Mouse (Mus musculus): ENCODE measurements around the gene Isg20l2. TPM values are rescaled to one million over a fixed set of nuclear protein-coding genes. Genes with fewer than 3 reads are reported as not detected.

Isg20l2 gene
- polyA plus RNA-seq, 1 experiment = 14.3 TPM

GRCm38 (mm10) chr3:87945781-87946540 lies 15.8 kb downstream of the Isg20l2 start:
- WGBS = 49% methylated on average over 12 of the region's 12 CpGs
- no peak for DNase-seq (ENCODE audit: low read depth in 1 of 2, low spot score in 2 of 2)

GRCm38 (mm10) chr3:87946541-87946860 lies 16.4 kb downstream of the Isg20l2 start:
- H3K4me3 ChIP-seq (ENCODE audit: extremely low read depth, insufficient read depth, insufficient read length) = no peak overlapping the region
- DNase-seq (ENCODE audit: low read depth in 1 of 2, low spot score in 2 of 2) = no peak
- TF ChIP-seq CTCF (IDR thresholded peaks at IDR 0.05; ENCODE audit: extremely low read depth, insufficient read depth, insufficient read length, insufficient replicate concordance) (no peak), POLR2A (IDR thresholded peaks at IDR 0.05; ENCODE audit: low read depth, low read length) (no peak)
- H3K27me3 ChIP-seq (ENCODE audit: control insufficient read depth, insufficient read depth, low read length) = peaks cover 21% of the 10 kb centered on the region
- H3K27ac ChIP-seq (ENCODE audit: insufficient read depth, low read length) = no peak overlapping the region
- WGBS = 18% methylated on average over 1 of the region's 1 CpGs
- H3K4me1 ChIP-seq (ENCODE audit: control insufficient read depth, insufficient read depth, insufficient read length) = no peaks in the 10 kb centered on the region; the same call in 1 of the 2 replicates
- H3K36me3 ChIP-seq (ENCODE audit: control insufficient read depth, insufficient read depth, low read length) = peaks cover 3% of the 10 kb centered on the region

More at GRCm38 (mm10) chr3:87945781-87946540, 15.8 kb downstream of the Isg20l2 start:
- H3K4me1 ChIP-seq (ENCODE audit: control insufficient read depth, insufficient read depth, insufficient read length) = no peaks in the 10 kb centered on the region; the same call in 1 of the 2 replicates
- TF ChIP-seq POLR2A (IDR thresholded peaks at IDR 0.05; ENCODE audit: low read depth, low read length) (no peak), CTCF (IDR thresholded peaks at IDR 0.05; ENCODE audit: extremely low read depth, insufficient read depth, insufficient read length, insufficient replicate concordance) (no peak)
- H3K36me3 ChIP-seq (ENCODE audit: control insufficient read depth, insufficient read depth, low read length) = peaks cover 7% of the 10 kb centered on the region
- H3K27ac ChIP-seq (ENCODE audit: insufficient read depth, low read length) = no peak overlapping the region
- H3K27me3 ChIP-seq (ENCODE audit: control insufficient read depth, insufficient read depth, low read length) = peaks cover 21% of the 10 kb centered on the region
- no peak overlapping the region for H3K4me3 ChIP-seq (ENCODE audit: extremely low read depth, insufficient read depth, insufficient read length)

GRCm38 (mm10) chr3:87947056-87947810 lies 17.1 kb downstream of the Isg20l2 start:
- Histone ChIP-seq H3K27me3 (ENCODE audit: control insufficient read depth, insufficient read depth, low read length) (peaks cover 25% of the 10 kb centered on the region), H3K4me3 (ENCODE audit: extremely low read depth, insufficient read depth, insufficient read length) (no peak overlapping the region)
- WGBS = 7% methylated on average over 26 of the region's 26 CpGs

GRCm38 (mm10) chr3:87947811-87948199 lies 17.7 kb downstream of the Isg20l2 start:
- no peaks in the 10 kb centered on the region; the same call in 1 of the 2 replicates for H3K4me1 ChIP-seq (ENCODE audit: control insufficient read depth, insufficient read depth, insufficient read length)

More at GRCm38 (mm10) chr3:87947056-87947810, 17.1 kb downstream of the Isg20l2 start:
- TF ChIP-seq CTCF (IDR thresholded peaks at IDR 0.05; ENCODE audit: extremely low read depth, insufficient read depth, insufficient read length, insufficient replicate concordance) = no peak
- no peak for DNase-seq (ENCODE audit: low read depth in 1 of 2, low spot score in 2 of 2)
- Histone ChIP-seq H3K4me1 (ENCODE audit: control insufficient read depth, insufficient read depth, insufficient read length) (no peaks in the 10 kb centered on the region; the same call in 1 of the 2 replicates), H3K36me3 (ENCODE audit: control insufficient read depth, insufficient read depth, low read length) (peaks cover 2% of the 10 kb centered on the region; the same call in 1 of the 2 replicates), H3K27ac (ENCODE audit: insufficient read depth, low read length) (no peak overlapping the region)

GRCm38 (mm10) chr3:87948378-87949265 lies 18.5 kb downstream of the Isg20l2 start, which contains the start of gene Crabp2:
Crabp2 (plus strand) TSS chr3:87948666.
- no peak for DNase-seq (ENCODE audit: low read depth in 1 of 2, low spot score in 2 of 2)
- no peak within 1 kb of the TSS for H3K4me3 ChIP-seq (ENCODE audit: extremely low read depth, insufficient read depth, insufficient read length)
- peaks cover 31% of the 10 kb centered on the region for H3K27me3 ChIP-seq (ENCODE audit: control insufficient read depth, insufficient read depth, low read length)
- no peak for TF ChIP-seq POLR2A (IDR thresholded peaks at IDR 0.05; ENCODE audit: low read depth, low read length)
- no peak within 1 kb of the TSS for H3K27ac ChIP-seq (ENCODE audit: insufficient read depth, low read length)
- WGBS = 8% methylated on average over 35 of the region's 35 CpGs
- no peaks in the 10 kb centered on the region; the same call in 1 of the 2 replicates for H3K4me1 ChIP-seq (ENCODE audit: control insufficient read depth, insufficient read depth, insufficient read length)
- H3K36me3 ChIP-seq (ENCODE audit: control insufficient read depth, insufficient read depth, low read length) = no peaks in the 10 kb centered on the region

More at GRCm38 (mm10) chr3:87947811-87948199, 17.7 kb downstream of the Isg20l2 start:
- TF ChIP-seq CTCF (IDR thresholded peaks at IDR 0.05; ENCODE audit: extremely low read depth, insufficient read depth, insufficient read length, insufficient replicate concordance) (no peak), POLR2A (IDR thresholded peaks at IDR 0.05; ENCODE audit: low read depth, low read length) (no peak)
- WGBS = 2% methylated on average over 17 of the region's 17 CpGs
- no peak for DNase-seq (ENCODE audit: low read depth in 1 of 2, low spot score in 2 of 2)
- Histone ChIP-seq H3K27ac (ENCODE audit: insufficient read depth, low read length) (no peak overlapping the region), H3K4me3 (ENCODE audit: extremely low read depth, insufficient read depth, insufficient read length) (no peak overlapping the region), H3K27me3 (ENCODE audit: control insufficient read depth, insufficient read depth, low read length) (peaks cover 28% of the 10 kb centered on the region), H3K36me3 (ENCODE audit: control insufficient read depth, insufficient read depth, low read length) (peaks cover 1% of the 10 kb centered on the region; the same call in 1 of the 2 replicates)

GRCm38 (mm10) chr3:87949266-87949954 lies 19.3 kb downstream of the Isg20l2 start:
- DNase-seq (ENCODE audit: low read depth in 1 of 2, low spot score in 2 of 2) = no peak
- 32% methylated on average over 16 of the region's 16 CpGs for WGBS
- no peak overlapping the region for H3K4me3 ChIP-seq (ENCODE audit: extremely low read depth, insufficient read depth, insufficient read length)
- no peaks in the 10 kb centered on the region for H3K36me3 ChIP-seq (ENCODE audit: control insufficient read depth, insufficient read depth, low read length)
- no peak overlapping the region for H3K27ac ChIP-seq (ENCODE audit: insufficient read depth, low read length)
- H3K4me1 ChIP-seq (ENCODE audit: control insufficient read depth, insufficient read depth, insufficient read length) = no peaks in the 10 kb centered on the region; the same call in 1 of the 2 replicates
- TF ChIP-seq POLR2A (IDR thresholded peaks at IDR 0.05; ENCODE audit: low read depth, low read length) (no peak), CTCF (IDR thresholded peaks at IDR 0.05; ENCODE audit: extremely low read depth, insufficient read depth, insufficient read length, insufficient replicate concordance) (no peak)
- peaks cover 31% of the 10 kb centered on the region for H3K27me3 ChIP-seq (ENCODE audit: control insufficient read depth, insufficient read depth, low read length)
